Mouse (Mus musculus) liver, embryonic 14 days (tissue): ENCODE measurements around the gene Tyw5. TPM values are rescaled to one million over a fixed set of nuclear protein-coding genes. Genes with fewer than 3 reads are reported as not detected.

Experiments
- polyA plus RNA-seq: library from polyadenylated mRNA; depleted of rRNA; stranded (reverse); fragments of >200 nt; gene quantifications from 2 replicates; pipeline ENCODE4 v1.2.3, GENCODE M21; 2012; rRNA removed

Gene Tyw5
- polyA plus RNA-seq, result 9.2 and 9.8 TPM in 2 replicates

GRCm38 (mm10) chr1:57406187-57407151, at the start of gene Tyw5, which contains the start of gene Maip1:
Tyw5 (minus strand) TSS chr1:57407101.
Maip1 (plus strand) TSS chr1:57406328.

DNA sequence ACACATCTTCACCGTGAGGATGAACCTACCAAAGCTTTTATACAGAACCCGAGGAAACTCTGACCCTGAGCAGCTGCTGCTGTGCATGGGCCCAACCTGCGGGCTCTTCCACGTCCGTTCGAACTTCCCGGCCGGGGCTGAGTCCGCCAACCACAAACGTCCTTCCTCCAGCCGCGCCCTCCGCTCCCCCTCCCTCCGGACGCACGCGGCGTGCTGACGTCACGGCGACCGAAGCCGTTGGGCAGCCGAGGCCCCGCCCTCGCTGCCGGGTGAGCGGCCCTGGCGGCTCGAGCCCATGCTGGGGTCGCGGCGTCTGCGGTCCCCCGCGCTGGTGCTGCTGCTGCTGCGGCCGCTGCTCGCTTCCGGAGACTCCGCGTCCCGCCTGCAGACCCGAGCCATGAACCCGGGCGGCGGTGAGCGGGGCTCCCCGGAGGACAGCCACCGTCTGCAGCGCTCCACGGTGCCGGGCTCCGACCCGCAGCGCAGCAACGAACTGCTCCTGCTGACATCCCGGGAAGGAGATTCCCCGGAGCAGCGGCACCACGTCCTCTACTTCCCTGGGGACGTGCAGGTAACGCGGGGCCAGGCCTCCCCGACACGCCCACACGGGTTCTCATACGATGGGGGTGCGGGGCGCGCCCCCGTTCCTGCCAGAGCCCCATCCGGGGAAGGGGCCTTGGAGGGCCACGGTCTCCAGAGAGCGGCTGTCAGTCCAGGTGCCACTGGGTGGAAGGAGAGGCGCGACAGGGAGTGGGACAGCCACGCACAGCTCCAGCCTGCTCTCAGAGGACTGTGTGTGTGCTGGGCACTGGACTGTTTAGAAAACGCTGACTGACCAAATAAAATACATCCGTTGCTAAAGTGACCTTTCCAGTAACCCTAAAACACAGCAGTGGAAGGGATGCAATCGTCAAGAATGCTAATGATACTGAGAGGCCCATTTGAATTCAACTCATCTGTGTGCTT, 29.2 kb downstream of the Tyw5 start, which contains the start of gene 1700066M21Rik:
Gene 1700066M21Rik (plus strand): TSS at position 245 of the 966 bp plus-strand sequence.

Other genes starting within 250 kb of the Tyw5 start
- 3.9 and 4.8 TPM in 2 replicates for gene 1700066M21Rik, start 29.5 kb downstream of the Tyw5 start, polyA plus RNA-seq
- gene Maip1, start 773 bp downstream of the Tyw5 start, polyA plus RNA-seq, result 3.9 and 5.1 TPM in 2 replicates